Comparison of ENCODE assay signal across 18 mouse cellular contexts in the genomic region with DNA sequence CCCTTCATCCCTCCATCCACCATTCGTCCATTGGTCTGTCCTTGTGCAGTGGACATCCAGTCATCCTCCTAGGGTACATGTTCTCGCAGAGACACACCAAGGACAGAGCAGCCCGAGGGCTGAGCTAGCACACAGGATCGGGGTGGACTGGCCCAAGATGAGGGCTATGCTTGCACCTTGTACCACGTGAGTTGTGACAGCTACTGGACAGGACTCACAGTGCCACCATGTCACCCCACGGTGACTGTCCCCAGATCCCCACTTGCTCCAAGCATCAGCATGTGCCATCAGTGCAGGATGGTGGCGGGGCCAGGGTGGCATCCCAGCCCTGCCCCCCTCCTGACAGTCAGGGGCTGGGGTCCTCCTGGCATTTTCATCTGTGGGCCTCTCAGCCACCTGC. TPM values are rescaled to one million over a fixed set of nuclear protein-coding genes. Genes with fewer than 3 reads are reported as not detected.
DNase-seq lines count a peak whose midpoint lies in the region; ATAC-seq and TF ChIP-seq lines count a peak whose summit lies in the region.
"Had no signal": no experiment of that assay in that cellular context is flagged by ENCODE, and none has a peak within 500 bp of the region (broad histone marks: within the 10 kb centered on the region; RNA-seq: fewer than 3 reads in every experiment).

No protein-coding gene starts in this region.

- WGBS in hindbrain, embryonic 10.5 days: 85% methylated on average over 7 of the region's 7 CpGs
- WGBS in hindbrain, postnatal 0 days: 78% methylated on average over 7 of the region's 7 CpGs
- 89% methylated on average over 7 of the region's 7 CpGs for WGBS in midbrain, embryonic 10.5 days
- 93% methylated on average over 7 of the region's 7 CpGs for WGBS in midbrain, embryonic 15.5 days
- WGBS in limb, embryonic 11.5 days: 88% methylated on average over 7 of the region's 7 CpGs

- H3K9ac ChIP-seq in hindbrain, postnatal 0 days (replicated peaks; ENCODE audit: low read length): no peak overlapping the region
- H3K9ac ChIP-seq in midbrain, embryonic 15.5 days: no peak overlapping the region; the same call in 1 of the 2 replicates
- H3K9ac ChIP-seq in limb, embryonic 11.5 days (ENCODE audit: low read length): no peak overlapping the region
- H3K9ac ChIP-seq: limb, embryonic 15.5 days; midbrain, embryonic 12.5 days had no signal

- TF ChIP-seq CTCF in hindbrain, postnatal 0 days (IDR thresholded peaks at IDR 0.05; ENCODE audit: low read depth): no peak

- peaks cover 91% of the 10 kb centered on the region for H3K4me1 ChIP-seq in hindbrain, embryonic 10.5 days (replicated peaks)
- H3K4me1 ChIP-seq in hindbrain, postnatal 0 days (ENCODE audit: insufficient read depth, low read length): peaks cover 28% of the 10 kb centered on the region
- peaks cover 82% of the 10 kb centered on the region for H3K4me1 ChIP-seq in midbrain, embryonic 10.5 days
- H3K4me1 ChIP-seq in midbrain, embryonic 15.5 days: peaks cover 65% of the 10 kb centered on the region
- peaks cover 43% of the 10 kb centered on the region for H3K4me1 ChIP-seq in limb, embryonic 11.5 days (ENCODE audit: control insufficient read depth, insufficient read depth, low read length)

- H3K27me3 ChIP-seq in hindbrain, embryonic 10.5 days (ENCODE audit: insufficient read depth, poor library complexity, severe bottlenecking): peaks cover 46% of the 10 kb centered on the region
- H3K27me3 ChIP-seq in hindbrain, postnatal 0 days (ENCODE audit: insufficient read depth, low read length): no peaks in the 10 kb centered on the region
- peaks cover 38% of the 10 kb centered on the region for H3K27me3 ChIP-seq in midbrain, embryonic 10.5 days (ENCODE audit: low read depth, poor library complexity, severe bottlenecking)
- no peaks in the 10 kb centered on the region for H3K27me3 ChIP-seq in midbrain, embryonic 15.5 days (replicated peaks)
- no peaks in the 10 kb centered on the region for H3K27me3 ChIP-seq in limb, embryonic 11.5 days (ENCODE audit: control insufficient read depth, insufficient read depth, low read length)
- H3K27me3 ChIP-seq: limb, embryonic 15.5 days had no signal

- 0 out of 2 replicates have a peak overlapping the region, but pooled peaks have one; percentile 7 for H3K4me3 ChIP-seq in hindbrain, embryonic 10.5 days
- no peak overlapping the region for H3K4me3 ChIP-seq in hindbrain, postnatal 0 days (ENCODE audit: low read length)
- H3K4me3 ChIP-seq in midbrain, embryonic 10.5 days: no peak overlapping the region
- no peak overlapping the region for H3K4me3 ChIP-seq in midbrain, embryonic 15.5 days
- H3K4me3 ChIP-seq in limb, embryonic 11.5 days (ENCODE audit: low read depth, low read length): no peak overlapping the region
- H3K4me3 ChIP-seq: gastrocnemius, adult 2 months; limb, embryonic 15.5 days; midbrain, embryonic 12.5 days had no signal

- ATAC-seq in hindbrain, postnatal 0 days: no peak
- ATAC-seq in midbrain, embryonic 15.5 days (replicated peaks): no peak
- no peak for ATAC-seq in limb, embryonic 11.5 days (ENCODE audit: insufficient number of reproducible peaks, low FRiP score, low TSS enrichment, low read depth)
- ATAC-seq: intestine, embryonic 16.5 days had no signal

- peak overlapping the region; percentile 66 for H3K27ac ChIP-seq in hindbrain, embryonic 10.5 days
- no peak overlapping the region for H3K27ac ChIP-seq in hindbrain, postnatal 0 days
- H3K27ac ChIP-seq in midbrain, embryonic 10.5 days (replicated peaks): peak overlapping the region; percentile 59
- no peak overlapping the region for H3K27ac ChIP-seq in midbrain, embryonic 15.5 days
- 0 out of 2 replicates have a peak overlapping the region, but pooled peaks have one; percentile 30 for H3K27ac ChIP-seq in limb, embryonic 11.5 days (replicated peaks; ENCODE audit: low read depth, low read length)
- H3K27ac ChIP-seq: gastrocnemius, adult 2 months; limb, embryonic 15.5 days had no signal

- H3K36me3 ChIP-seq in hindbrain, embryonic 10.5 days: peaks cover 22% of the 10 kb centered on the region
- no peaks in the 10 kb centered on the region for H3K36me3 ChIP-seq in hindbrain, postnatal 0 days (ENCODE audit: insufficient read depth, low read length)
- H3K36me3 ChIP-seq in midbrain, embryonic 10.5 days: peaks cover 24% of the 10 kb centered on the region
- H3K36me3 ChIP-seq in midbrain, embryonic 15.5 days (replicated peaks): no peaks in the 10 kb centered on the region
- H3K36me3 ChIP-seq in limb, embryonic 11.5 days (ENCODE audit: control insufficient read depth, insufficient read depth, low read length): peaks cover 15% of the 10 kb centered on the region

- peak; percentile 7 for DNase-seq in cerebellum, adult 11 months
- no peak for DNase-seq in cerebellum, postnatal 14 days
- no peak for DNase-seq in hindbrain, embryonic 10.5 days (ENCODE audit: low spot score)
- no peak for DNase-seq in hindbrain, postnatal 0 days (ENCODE audit: low spot score)
- DNase-seq in midbrain, embryonic 10.5 days (ENCODE audit: low spot score): no peak
- DNase-seq in limb, embryonic 11.5 days (ENCODE audit: low spot score): no peak
- no peak for DNase-seq in left cerebral cortex, adult 11 months (ENCODE audit: low spot score)
- DNase-seq: adrenal gland, adult 2 months; gastrocnemius, adult 2 months; heart, postnatal 4 days; kidney, postnatal 10 days; lung, adult 18-20 months; right cerebral cortex, postnatal 25 days; thymus, postnatal 25 days had no signal

- peaks cover 10% of the 10 kb centered on the region for H3K9me3 ChIP-seq in hindbrain, embryonic 10.5 days
- no peaks in the 10 kb centered on the region for H3K9me3 ChIP-seq in hindbrain, postnatal 0 days (ENCODE audit: low read length)
- H3K9me3 ChIP-seq in midbrain, embryonic 10.5 days (replicated peaks): peaks cover 7% of the 10 kb centered on the region
- no peaks in the 10 kb centered on the region for H3K9me3 ChIP-seq in midbrain, embryonic 15.5 days
- no peaks in the 10 kb centered on the region for H3K9me3 ChIP-seq in limb, embryonic 11.5 days (ENCODE audit: control insufficient read depth, low read length)
- H3K9me3 ChIP-seq: limb, embryonic 15.5 days; midbrain, embryonic 12.5 days had no signal

- H3K4me2 ChIP-seq in hindbrain, postnatal 0 days (ENCODE audit: low read depth, low read length): no peak overlapping the region
- no peak overlapping the region for H3K4me2 ChIP-seq in midbrain, embryonic 15.5 days
- peak overlapping the region; percentile 4; the same call in 1 of the 2 replicates for H3K4me2 ChIP-seq in limb, embryonic 11.5 days (ENCODE audit: low read depth, severe bottlenecking)
- H3K4me2 ChIP-seq: limb, embryonic 15.5 days; midbrain, embryonic 12.5 days had no signal

RNA-seq across cellular contexts. Expression of a gene that starts 4.1 kb away (rescaled TPM):
- polyA plus RNA-seq in hindbrain, embryonic 10.5 days (2016; fragmentation: Nextera tagmentation; extraction: Ambion mirVana): 84.4 and 117 TPM in 2 replicates
- total RNA-seq in hindbrain, postnatal 0 days (2014; rRNA removed): 248 and 349 TPM in 2 replicates
- 188 and 189 TPM in 2 replicates for polyA plus RNA-seq in hindbrain, postnatal 0 days (2015; fragmentation: Nextera tagmentation; extraction: Ambion mirVana)
- 73.3 and 78.8 TPM in 2 replicates for polyA plus RNA-seq in midbrain, embryonic 10.5 days (2016; fragmentation: Nextera tagmentation; extraction: Ambion mirVana)
- polyA plus RNA-seq in midbrain, embryonic 15.5 days (2015; fragmentation: Nextera tagmentation; extraction: Ambion mirVana): 175 and 189 TPM in 2 replicates
- 167 and 177 TPM in 2 replicates for polyA plus RNA-seq in limb, embryonic 11.5 days (2014; fragmentation: Nextera tagmentation; extraction: Ambion mirVana)

RNA-seq across cellular contexts. Expression of a gene that starts 10.4 kb away (rescaled TPM):
- 158 and 159 TPM in 2 replicates for polyA plus RNA-seq in hindbrain, embryonic 10.5 days (2016; fragmentation: Nextera tagmentation; extraction: Ambion mirVana)
- total RNA-seq in hindbrain, postnatal 0 days (2014; rRNA removed): 152 and 207 TPM in 2 replicates
- polyA plus RNA-seq in hindbrain, postnatal 0 days (2015; fragmentation: Nextera tagmentation; extraction: Ambion mirVana): 99.3 and 113 TPM in 2 replicates
- polyA plus RNA-seq in midbrain, embryonic 10.5 days (2016; fragmentation: Nextera tagmentation; extraction: Ambion mirVana): 126 and 137 TPM in 2 replicates
- 175 and 176 TPM in 2 replicates for polyA plus RNA-seq in midbrain, embryonic 15.5 days (2015; fragmentation: Nextera tagmentation; extraction: Ambion mirVana)
- 100 and 114 TPM in 2 replicates for polyA plus RNA-seq in limb, embryonic 11.5 days (2014; fragmentation: Nextera tagmentation; extraction: Ambion mirVana)

RNA-seq across cellular contexts. Expression of a gene that starts 11.4 kb away (rescaled TPM):
- polyA plus RNA-seq in hindbrain, embryonic 10.5 days (2016; fragmentation: Nextera tagmentation; extraction: Ambion mirVana): 1.1 and 1.6 TPM in 2 replicates
- total RNA-seq in hindbrain, postnatal 0 days (2014; rRNA removed): 0.65 and 3.3 TPM in 2 replicates
- polyA plus RNA-seq in hindbrain, postnatal 0 days (2015; fragmentation: Nextera tagmentation; extraction: Ambion mirVana): 1.3 and 1.5 TPM in 2 replicates
- 1.1 and 1.2 TPM in 2 replicates for polyA plus RNA-seq in midbrain, embryonic 10.5 days (2016; fragmentation: Nextera tagmentation; extraction: Ambion mirVana)
- polyA plus RNA-seq in midbrain, embryonic 15.5 days (2015; fragmentation: Nextera tagmentation; extraction: Ambion mirVana): 1.2 and 1.6 TPM in 2 replicates
- 0.57 TPM in 2 replicates for polyA plus RNA-seq in limb, embryonic 11.5 days (2014; fragmentation: Nextera tagmentation; extraction: Ambion mirVana)

RNA-seq across cellular contexts. Expression of a gene that starts 27.7 kb away (rescaled TPM):
- not detected in 2 replicates for polyA plus RNA-seq in hindbrain, embryonic 10.5 days (2016; fragmentation: Nextera tagmentation; extraction: Ambion mirVana)
- total RNA-seq in hindbrain, postnatal 0 days (2014; rRNA removed): 1.7 TPM in 1 of 2 replicates, not detected in the other
- 0.25 and 0.41 TPM in 2 replicates for polyA plus RNA-seq in hindbrain, postnatal 0 days (2015; fragmentation: Nextera tagmentation; extraction: Ambion mirVana)
- not detected in 2 replicates for polyA plus RNA-seq in midbrain, embryonic 10.5 days (2016; fragmentation: Nextera tagmentation; extraction: Ambion mirVana)
- 0.13 and 0.19 TPM in 2 replicates for polyA plus RNA-seq in midbrain, embryonic 15.5 days (2015; fragmentation: Nextera tagmentation; extraction: Ambion mirVana)
- polyA plus RNA-seq in limb, embryonic 11.5 days (2014; fragmentation: Nextera tagmentation; extraction: Ambion mirVana): 0.15 TPM in 1 of 2 replicates, not detected in the other
- polyA plus RNA-seq: midbrain, embryonic 12.5 days had no signal

RNA-seq across cellular contexts. Expression of a gene that starts 55.6 kb away (rescaled TPM):
- polyA plus RNA-seq in hindbrain, embryonic 10.5 days (2016; fragmentation: Nextera tagmentation; extraction: Ambion mirVana): 87.4 and 141 TPM in 2 replicates
- 65.7 and 68.4 TPM in 2 replicates for total RNA-seq in hindbrain, postnatal 0 days (2014; rRNA removed)
- polyA plus RNA-seq in hindbrain, postnatal 0 days (2015; fragmentation: Nextera tagmentation; extraction: Ambion mirVana): 44.2 and 56.5 TPM in 2 replicates
- polyA plus RNA-seq in midbrain, embryonic 10.5 days (2016; fragmentation: Nextera tagmentation; extraction: Ambion mirVana): 51.8 and 89.7 TPM in 2 replicates
- polyA plus RNA-seq in midbrain, embryonic 15.5 days (2015; fragmentation: Nextera tagmentation; extraction: Ambion mirVana): 70.1 and 74.5 TPM in 2 replicates
- 48.9 and 59.4 TPM in 2 replicates for polyA plus RNA-seq in limb, embryonic 11.5 days (2014; fragmentation: Nextera tagmentation; extraction: Ambion mirVana)

Comparison
In these comparisons a context has a peak if more than half of its experiments do, and no peak if none do; other contexts are left out.
1. H3K27ac ChIP-seq: peak in hindbrain, embryonic 10.5 days (single experiment), midbrain, embryonic 10.5 days (single experiment) and limb, embryonic 11.5 days (single experiment); none in hindbrain, postnatal 0 days (single experiment) and midbrain, embryonic 15.5 days (single experiment).